Mouse (Mus musculus) erythroblast, embryonic 14.5 days (primary cell): Measurements from ENCODE around the gene Wwp2.

ENCODE experiments used
- GATA1 ChIP-seq: IDR thresholded peaks from 2 replicates; pipeline ENCODE4 v1.6.1; 2012; ENCODE audit warnings: low read length, inconsistent platforms, mixed read lengths
- TAL1 ChIP-seq: IDR thresholded peaks from 3 replicates; pipeline ENCODE4 v1.6.1; 2012; ENCODE audit warnings: low read length, inconsistent platforms, mixed read lengths

GRCm38 (mm10) chr8:107403038-107403781, 33.0 kb upstream of the Wwp2 start, which contains the start of gene Nqo1:
- TF ChIP-seq GATA1 (no peak), TAL1 (no peak)
